Mouse (Mus musculus) kidney, postnatal 36 days (tissue): ENCODE measurements at regions not wholly inside any gene's neighbourhood (a gene's known extent, or its start where the extent isn't known, plus 50 kb on each side); places are given as distances from the start of the nearest gene placed in this dataset.

Source experiments
- DNase-seq, 2 experiments: peaks; one replicate each; pipeline ENCODE4 v3.0.0; 2021 to 2022; ENCODE audit warnings: mixed read lengths in 2 of 2

DNA sequence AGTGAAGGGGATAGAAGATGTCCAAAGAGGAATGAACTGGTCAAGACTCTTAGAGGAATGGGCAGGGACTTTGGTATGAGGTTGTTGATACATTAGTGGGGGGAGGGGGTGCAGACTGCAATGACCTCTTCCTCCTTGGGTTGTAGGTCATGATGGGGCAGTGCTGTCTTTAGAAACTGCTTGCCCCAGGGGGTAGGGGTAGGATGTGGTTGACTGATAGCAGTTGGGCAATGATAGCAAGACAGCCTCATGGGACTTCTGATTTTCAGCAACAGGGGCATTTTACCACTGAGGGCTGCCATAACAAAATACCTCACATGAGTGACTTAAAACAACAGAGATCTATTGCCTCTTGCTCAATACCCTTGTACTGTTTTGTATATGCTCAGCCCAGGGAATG, 63.5 kb upstream of the 1700017B05Rik start:
- DNase-seq, result no peak

DNA sequence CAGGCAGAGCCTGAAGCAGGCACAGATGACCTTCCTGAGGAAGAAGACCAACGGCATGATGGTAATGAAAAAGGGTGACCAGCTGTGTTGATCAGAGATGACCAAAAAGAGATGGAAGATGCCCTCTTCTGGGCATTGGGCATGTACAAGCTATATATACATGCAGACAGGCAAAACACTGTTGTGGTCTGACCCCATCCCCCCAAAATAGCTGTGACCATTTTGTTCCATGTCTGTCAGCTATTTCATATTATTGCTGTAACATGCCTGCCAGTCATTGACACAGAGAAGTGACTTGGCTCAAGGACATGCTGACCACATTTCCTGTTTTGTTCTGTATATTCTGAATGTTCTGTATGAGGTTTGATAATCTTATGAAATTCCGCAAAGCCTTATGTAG, 56.6 kb upstream of the 1700017B05Rik start:
- no peak for DNase-seq

DNA sequence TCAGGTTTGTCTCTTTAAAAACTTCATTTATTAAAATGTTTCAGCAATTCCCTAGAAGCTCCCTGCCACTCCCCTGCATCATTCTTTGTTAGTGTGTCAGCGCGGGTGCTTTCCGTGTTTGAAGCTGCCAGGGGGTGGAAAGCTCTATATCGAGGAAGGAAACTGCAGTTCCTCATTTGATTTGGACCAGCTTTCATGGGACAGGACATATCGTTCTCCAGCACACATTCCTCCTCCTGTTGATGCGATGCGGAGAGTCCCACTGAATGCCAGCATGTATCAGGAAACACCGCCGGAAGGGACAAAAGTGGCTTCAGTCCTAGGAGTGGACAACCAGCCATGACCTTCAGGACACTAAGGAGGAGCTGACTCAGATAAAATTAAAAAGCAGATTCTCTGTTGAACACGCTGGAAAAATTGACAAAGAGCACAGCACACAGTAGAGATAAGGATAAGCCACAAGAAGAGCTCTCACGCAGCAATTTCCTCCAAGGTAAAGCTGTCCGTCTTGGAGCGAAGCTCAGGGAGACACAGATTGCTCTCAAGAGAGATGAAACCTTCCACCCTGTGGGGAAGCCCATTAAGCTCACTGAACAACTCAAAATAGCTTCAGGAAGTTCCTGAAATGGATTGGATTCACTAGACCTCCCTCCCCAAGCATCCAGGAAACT, 55.3 kb upstream of the 1700017B05Rik start:
- peak in 1 of 2 experiments; percentile 15 for DNase-seq

DNA sequence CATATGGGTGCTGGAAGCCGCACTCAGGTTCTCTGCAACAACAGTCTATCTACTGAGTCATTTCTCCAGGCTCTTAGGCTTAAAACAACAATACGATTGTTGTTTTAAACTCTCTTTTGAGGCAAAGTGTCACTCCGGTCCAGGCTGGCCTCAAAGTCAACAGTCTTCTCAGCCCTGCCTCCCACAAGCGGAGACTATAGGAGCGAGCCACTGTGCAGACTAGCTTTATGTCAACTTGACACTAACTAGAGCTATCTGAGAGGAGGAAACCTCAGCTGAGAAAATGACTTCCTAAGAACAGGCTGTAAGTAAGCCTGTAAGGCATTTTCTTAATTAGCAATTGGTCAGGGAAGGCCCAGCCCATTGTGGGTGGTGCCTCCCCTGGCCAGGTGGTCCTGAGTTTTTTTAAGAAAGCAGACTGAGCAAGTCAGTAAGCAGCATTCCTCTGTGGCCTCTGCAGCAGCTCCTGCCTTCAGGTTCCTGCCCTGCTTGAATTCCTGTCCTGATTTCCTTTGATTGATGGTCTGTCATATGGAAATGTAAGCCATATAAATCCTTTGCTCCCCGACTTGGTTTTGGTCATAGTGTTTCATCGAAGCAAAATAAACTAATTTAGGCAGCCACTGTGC, 52.7 kb upstream of the 1700017B05Rik start:
- no peak for DNase-seq

DNA sequence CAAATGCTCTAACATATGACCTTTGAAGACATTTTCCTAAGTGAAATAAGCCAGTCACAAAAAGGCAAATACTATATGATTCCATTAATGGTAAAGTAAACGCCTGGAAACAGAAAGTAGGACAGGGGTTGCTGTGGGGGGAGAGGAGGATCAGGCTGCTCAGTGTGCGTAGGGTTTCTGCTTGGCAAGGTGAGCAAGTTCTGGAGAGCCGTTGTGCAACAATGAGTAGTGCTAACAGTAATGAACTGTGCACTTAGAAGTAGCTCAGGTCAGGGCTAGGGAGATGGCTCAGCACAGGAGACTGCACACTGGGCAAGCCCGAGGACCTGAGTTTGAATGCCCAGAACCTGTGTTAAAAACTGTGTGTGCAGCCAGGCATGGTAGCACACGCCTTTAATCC, 51.5 kb upstream of the 1700017B05Rik start:
- DNase-seq, result no peak

DNA sequence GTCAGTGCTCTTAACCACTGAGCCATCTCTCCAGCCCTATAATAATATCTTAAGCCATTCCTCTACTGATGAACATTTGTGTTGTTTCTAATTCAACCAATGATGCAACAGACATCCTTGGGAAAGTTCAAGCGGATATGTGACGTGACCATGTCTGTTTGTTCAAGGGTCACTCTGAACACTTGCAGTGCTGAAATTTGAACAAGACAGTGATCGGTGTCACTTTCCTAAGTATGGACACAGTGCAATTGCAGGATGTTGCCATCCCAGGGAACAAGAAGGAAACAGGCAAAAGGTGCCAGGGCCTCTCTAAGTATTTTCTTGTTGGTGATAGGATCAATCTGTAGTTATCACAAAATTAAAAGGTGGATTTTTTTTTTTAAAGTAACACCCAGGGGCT, 50.1 kb upstream of the 1700017B05Rik start:
- DNase-seq, result no peak
